Mouse (Mus musculus) embryonic fibroblast, embryonic 13.5 days (primary cell): Measurements from ENCODE around the gene Coil.

Experiments
- CTCF ChIP-seq: IDR thresholded peaks from 2 replicates; pipeline ENCODE4 v1.5.1; 2011; ENCODE audit warnings: mild to moderate bottlenecking, control low read depth, low read length, moderate library complexity, borderline replicate concordance; ENCODE audit not compliant: insufficient read depth
- POLR2A ChIP-seq: IDR thresholded peaks from 2 replicates; pipeline ENCODE4 v1.6.1; 2011; ENCODE audit warnings: low read depth, mild to moderate bottlenecking, control low read depth, low read length, moderate library complexity

GRCm38 (mm10) chr11:88931692-88932530, 38.1 kb upstream of the Coil start:
- no peak for TF ChIP-seq CTCF
- no peak for TF ChIP-seq POLR2A
